Mouse (Mus musculus) limb, embryonic 14.5 days (tissue): ENCODE data around the gene Tcf7. TPM values are rescaled to one million over a fixed set of nuclear protein-coding genes. Genes with fewer than 3 reads are reported as not detected.

Source experiments
- ATAC-seq: fragments of 200-750 bp; cut with Nextera tagmentation; 2 replicates; pipeline ENCODE4 v1.8.0; 2017; ENCODE audit warnings: low read depth, moderate number of reproducible peaks, moderate TSS enrichment; ENCODE audit not compliant: low FRiP score
- DNase-seq: peaks from one replicate; pipeline ENCODE4 v3.0.0-alpha.2; 2015; ENCODE audit warnings: low spot score
- H3K27ac ChIP-seq: fragments of 300-500 bp; sonication (generic); replicated peaks from 2 replicates; pipeline ENCODE4 v1.5.1; 2014; ENCODE audit warnings: low read depth, mild to moderate bottlenecking, low read length, moderate library complexity, mixed read lengths
- H3K27me3 ChIP-seq: fragments of 300-500 bp; sonication (generic); 2 replicates; pipeline ENCODE4 v1.6.1; 2014; ENCODE audit warnings: low read length, mixed read lengths; ENCODE audit not compliant: control insufficient read depth, insufficient read depth
- H3K36me3 ChIP-seq: fragments of 300-500 bp; sonication (generic); 2 replicates; pipeline ENCODE4 v1.6.1; 2014; ENCODE audit warnings: mild to moderate bottlenecking, low read length, moderate library complexity, mixed read lengths; ENCODE audit not compliant: control insufficient read depth, insufficient read depth
- H3K4me1 ChIP-seq: fragments of 300-500 bp; sonication (generic); 2 replicates; pipeline ENCODE4 v1.6.1; 2014; ENCODE audit warnings: antibody characterized with exemption, low read length, mixed read lengths; ENCODE audit not compliant: control insufficient read depth, insufficient read depth
- H3K4me2 ChIP-seq: fragments of 300-500 bp; sonication (generic); replicated peaks from 2 replicates; pipeline ENCODE4 v1.6.1; 2014; ENCODE audit warnings: low read depth, mild to moderate bottlenecking, low read length, moderate library complexity; ENCODE audit not compliant: severe bottlenecking
- H3K4me3 ChIP-seq: fragments of 300-500 bp; sonication (generic); replicated peaks from 2 replicates; pipeline ENCODE4 v1.5.1; 2014; ENCODE audit warnings: low read length
- H3K9ac ChIP-seq: fragments of 300-500 bp; sonication (generic); 2 replicates; pipeline ENCODE4 v1.6.1; 2014; ENCODE audit warnings: mild to moderate bottlenecking, low read depth, low read length, moderate library complexity; ENCODE audit not compliant: severe bottlenecking
- H3K9me3 ChIP-seq: fragments of 300-500 bp; sonication (generic); 2 replicates; pipeline ENCODE4 v1.6.1; 2016; ENCODE audit warnings: low read length; ENCODE audit not compliant: control insufficient read depth
- POLR2A ChIP-seq: fragments of 200-500 bp; IDR thresholded peaks from 2 replicates; pipeline ENCODE4 v1.8.0; 2012; ENCODE audit warnings: inconsistent platforms, mild to moderate bottlenecking, moderate library complexity, borderline replicate concordance; ENCODE audit not compliant: insufficient read depth, insufficient read length; ENCODE audit errors: extremely low read depth
- WGBS: fragments of 180-500 bp; shearing (Covaris S2); extraction: QIAGEN DNeasy Blood & Tissue Kit; methylation state at CpG from one replicate; pipeline ENCODE4 v1.1.7; 2014; 5-methylcytosine and 5-hydroxymethylcytosine counted together
- polyA plus RNA-seq, 2 experiments: library from polyadenylated mRNA; depleted of rRNA in 1 of 2; stranded (reverse) in 1 of 2; unstranded in 1 of 2; fragments of >200 nt; fragmentation: Nextera tagmentation in 1 of 2; extraction: Ambion mirVana in 1 of 2; gene quantifications; 2 replicates each; pipeline versions ENCODE4 v1.2.1 to v1.2.3; 2012 to 2014

Gene Tcf7
- polyA plus RNA-seq, 2 experiments: 13.2 to 14.0 TPM

- H3K4me2 ChIP-seq: no peak overlapping the region
Observed at GRCm38 (mm10) chr11:52294103-52294502, 11.3 kb upstream of the Tcf7 start.

GRCm38 (mm10) chr11:52292894-52293293 is 10.1 kb upstream of the Tcf7 start:
- ATAC-seq (no peak), DNase-seq (no peak)
- Histone ChIP-seq H3K9ac (no peak overlapping the region), H3K27ac (no peak overlapping the region), H3K4me2 (no peak overlapping the region), H3K27me3 (no peaks in the 10 kb centered on the region), H3K9me3 (no peaks in the 10 kb centered on the region), H3K4me3 (no peak overlapping the region), H3K4me1 (no peaks in the 10 kb centered on the region), H3K36me3 (no peaks in the 10 kb centered on the region)
- TF ChIP-seq POLR2A: no peak
- 77% methylated on average over 6 of the region's 6 CpGs for WGBS

More at GRCm38 (mm10) chr11:52294103-52294502, 11.3 kb upstream of the Tcf7 start:
- Histone ChIP-seq H3K9ac (no peak overlapping the region), H3K4me1 (no peaks in the 10 kb centered on the region), H3K27me3 (no peaks in the 10 kb centered on the region), H3K27ac (no peak overlapping the region), H3K4me3 (no peak overlapping the region), H3K36me3 (no peaks in the 10 kb centered on the region), H3K9me3 (no peaks in the 10 kb centered on the region)
- no peak for DNase-seq
- TF ChIP-seq POLR2A: no peak
- 83% methylated on average over 9 of the region's 9 CpGs for WGBS
- ATAC-seq: no peak

GRCm38 (mm10) chr11:52292346-52292745 is 9.5 kb upstream of the Tcf7 start:
- ATAC-seq (no peak), DNase-seq (no peak)
- Histone ChIP-seq H3K27me3 (no peaks in the 10 kb centered on the region), H3K27ac (no peak overlapping the region), H3K4me1 (no peaks in the 10 kb centered on the region), H3K9ac (no peak overlapping the region), H3K9me3 (no peaks in the 10 kb centered on the region), H3K36me3 (no peaks in the 10 kb centered on the region), H3K4me3 (no peak overlapping the region), H3K4me2 (no peak overlapping the region)
- no peak for TF ChIP-seq POLR2A
- WGBS: 69% methylated on average over 7 of the region's 7 CpGs

- no peak for DNase-seq
- Histone ChIP-seq H3K27me3 (peaks cover 25% of the 10 kb centered on the region; the same call in 1 of the 2 replicates), H3K9me3 (no peaks in the 10 kb centered on the region), H3K4me1 (peaks cover 6% of the 10 kb centered on the region), H3K4me3 (no peak overlapping the region), H3K27ac (no peak overlapping the region), H3K36me3 (no peaks in the 10 kb centered on the region), H3K9ac (no peak overlapping the region), H3K4me2 (no peak overlapping the region)
- WGBS: 13% methylated on average over 4 of the region's 4 CpGs
- ATAC-seq: no peak
- TF ChIP-seq POLR2A: no peak
Observed at GRCm38 (mm10) chr11:52286958-52287305, 4.1 kb upstream of the Tcf7 start.

- no peak for TF ChIP-seq POLR2A
- no peak overlapping the region for H3K4me3 ChIP-seq
- no peaks in the 10 kb centered on the region for H3K36me3 ChIP-seq
- no peak overlapping the region for H3K9ac ChIP-seq
- H3K27ac ChIP-seq: no peak overlapping the region
- H3K9me3 ChIP-seq: no peaks in the 10 kb centered on the region
- peaks cover 25% of the 10 kb centered on the region; the same call in 1 of the 2 replicates for H3K27me3 ChIP-seq
- 29% methylated on average over 16 of the region's 16 CpGs for WGBS
- H3K4me2 ChIP-seq: no peak overlapping the region
- ATAC-seq (no peak), DNase-seq (no peak)
- H3K4me1 ChIP-seq: peaks cover 6% of the 10 kb centered on the region
Observed at GRCm38 (mm10) chr11:52286301-52286957, 3.6 kb upstream of the Tcf7 start.
